Mouse (Mus musculus) olfactory bulb, adult 2 months (tissue): ENCODE data around the gene Ppfibp1. TPM values are rescaled to one million over a fixed set of nuclear protein-coding genes. Genes with fewer than 3 reads are reported as not detected.

ENCODE experiments used
- H3K27ac ChIP-seq: fragments of 200-500 bp; 2 replicates; pipeline ENCODE4 v1.5.1; 2012; ENCODE audit warnings: low read depth, low read length; ENCODE audit not compliant: insufficient read depth
- H3K4me1 ChIP-seq: fragments of 200-500 bp; 2 replicates; pipeline ENCODE4 v1.6.1; 2012; ENCODE audit warnings: low read length; ENCODE audit not compliant: control insufficient read depth, insufficient read depth
- H3K4me3 ChIP-seq: fragments of 200-500 bp; 2 replicates; pipeline ENCODE4 v1.5.1; 2012; ENCODE audit warnings: mild to moderate bottlenecking, low read depth, low read length, moderate library complexity; ENCODE audit not compliant: insufficient read depth
- CTCF ChIP-seq: fragments of 200-500 bp; IDR thresholded peaks from 2 replicates; pipeline ENCODE4 v1.5.1; 2012; ENCODE audit warnings: low read depth, mild to moderate bottlenecking, low read length, moderate library complexity; ENCODE audit not compliant: insufficient read depth
- POLR2A ChIP-seq: fragments of 200-500 bp; IDR thresholded peaks from 2 replicates; pipeline ENCODE4 v1.6.1; 2012; ENCODE audit warnings: mild to moderate bottlenecking, low read depth, low read length, moderate library complexity; ENCODE audit not compliant: insufficient read depth
- WGBS: fragments of 180-500 bp; shearing (Covaris S2); methylation state at CpG from one replicate; pipeline ENCODE4 v1.1.7; 2018; 5-methylcytosine and 5-hydroxymethylcytosine counted together
- polyA plus RNA-seq: library from polyadenylated mRNA; stranded (reverse); fragments of >200 nt; gene quantifications from 2 replicates; pipeline ENCODE4 v1.2.4, GENCODE M21; 2012; ENCODE audit warnings: low replicate concordance; ENCODE audit not compliant: missing spikeins, insufficient read depth, insufficient read length

Gene Ppfibp1
- polyA plus RNA-seq, 1 experiment = not detected

GRCm38 (mm10) chr6:146893890-146894289 is 5.6 kb downstream of the Ppfibp1 start:
- TF ChIP-seq POLR2A (no peak), CTCF (no peak)
- H3K4me1 ChIP-seq = peaks cover 9% of the 10 kb centered on the region; the same call in 1 of the 2 replicates
- H3K27ac ChIP-seq = no peak overlapping the region
- WGBS = 38% methylated on average over 2 of the region's 2 CpGs
- H3K4me3 ChIP-seq = no peak overlapping the region

GRCm38 (mm10) chr6:146898709-146899108 is 10.4 kb downstream of the Ppfibp1 start:
- Histone ChIP-seq H3K27ac (no peak overlapping the region), H3K4me3 (no peak overlapping the region), H3K4me1 (0 out of 2 replicates have a peak, but pooled peaks cover 6% of the 10 kb centered on the region)
- no peak for TF ChIP-seq CTCF
- no peak for TF ChIP-seq POLR2A
- WGBS = 89% methylated on average over 6 of the region's 6 CpGs

DNA sequence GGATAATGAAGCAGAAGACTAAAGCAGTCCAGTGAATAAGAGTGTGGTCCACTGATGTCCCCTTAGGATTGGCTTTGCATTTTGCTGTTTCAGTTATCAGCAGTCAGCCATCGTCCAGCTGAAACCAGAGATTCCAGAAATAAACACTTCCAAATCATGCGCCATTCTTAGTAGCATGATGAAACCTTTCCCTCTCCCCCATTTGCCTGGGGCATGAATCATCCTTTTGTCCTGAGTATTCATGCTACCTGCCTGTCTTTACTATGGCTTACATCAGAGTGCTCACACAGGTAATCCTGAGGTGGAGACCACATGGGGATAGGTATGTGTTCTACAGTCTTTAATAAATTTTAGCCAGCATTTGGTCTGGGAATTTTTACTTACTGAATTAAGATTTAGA is 11.4 kb downstream of the Ppfibp1 start:
- TF ChIP-seq POLR2A (no peak), CTCF (no peak)
- no peak overlapping the region for H3K4me3 ChIP-seq
- 0 out of 2 replicates have a peak, but pooled peaks cover 6% of the 10 kb centered on the region for H3K4me1 ChIP-seq
- H3K27ac ChIP-seq = no peak overlapping the region
- WGBS = 76% methylated on average over 2 of the region's 2 CpGs

DNA sequence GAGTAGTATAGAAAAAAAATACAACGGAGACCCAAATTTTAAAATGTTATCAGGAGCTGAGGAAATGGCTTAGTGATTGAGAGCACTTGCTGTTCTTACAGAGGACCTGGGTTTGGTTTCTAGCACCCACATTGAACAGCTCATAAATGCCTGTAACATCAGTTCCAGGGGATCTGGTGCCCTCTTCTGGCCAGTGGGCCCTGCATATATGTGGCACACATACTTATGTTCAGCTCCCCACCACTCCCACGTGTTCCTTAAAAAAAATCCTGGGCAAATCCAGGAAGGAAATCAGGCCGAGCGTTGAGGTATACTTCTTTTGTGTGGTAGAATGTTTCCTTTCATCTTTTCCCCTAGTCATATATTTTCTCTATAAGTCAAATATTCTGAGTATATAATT is 13.6 kb downstream of the Ppfibp1 start:
- no peak overlapping the region for H3K4me3 ChIP-seq
- no peak overlapping the region for H3K27ac ChIP-seq
- TF ChIP-seq CTCF = no peak
- no peak for TF ChIP-seq POLR2A
- H3K4me1 ChIP-seq = 0 out of 2 replicates have a peak, but pooled peaks cover 6% of the 10 kb centered on the region
- WGBS = 89% methylated on average over 4 of the region's 4 CpGs

DNA sequence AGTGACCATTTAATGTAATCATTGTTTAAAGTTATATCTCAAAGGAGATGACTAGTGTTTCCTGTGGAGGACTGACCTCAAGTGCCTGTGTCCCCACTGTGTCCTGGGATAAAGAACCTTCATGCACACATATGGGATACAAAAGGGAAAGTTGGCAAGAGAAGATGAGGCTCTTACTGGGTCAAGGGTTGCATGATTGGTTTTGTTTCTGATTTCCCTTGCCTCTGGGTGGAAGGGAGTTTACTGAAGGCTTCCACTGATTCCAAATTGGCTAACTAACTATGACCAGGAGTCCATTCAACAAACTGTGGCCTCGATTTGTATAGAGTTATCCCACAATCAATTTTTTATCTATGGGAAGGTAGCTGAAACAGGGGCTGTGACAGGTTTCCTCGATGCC is 15.3 kb downstream of the Ppfibp1 start:
- WGBS = 88% methylated on average over 2 of the region's 2 CpGs
- Histone ChIP-seq H3K4me1 (0 out of 2 replicates have a peak, but pooled peaks cover 2% of the 10 kb centered on the region), H3K27ac (no peak overlapping the region), H3K4me3 (no peak overlapping the region)
- no peak for TF ChIP-seq POLR2A
- TF ChIP-seq CTCF = no peak

- Histone ChIP-seq H3K27ac (no peak overlapping the region), H3K4me3 (no peak overlapping the region), H3K4me1 (0 out of 2 replicates have a peak, but pooled peaks cover 2% of the 10 kb centered on the region)
- TF ChIP-seq CTCF (no peak), POLR2A (no peak)
- WGBS = 85% methylated on average over 3 of the region's 3 CpGs
These were observed 16.4 kb downstream of the Ppfibp1 start for GRCm38 (mm10) chr6:146904707-146905106.

- TF ChIP-seq POLR2A = no peak
- no peak for TF ChIP-seq CTCF
- WGBS = 86% methylated on average over 3 of the region's 3 CpGs
- Histone ChIP-seq H3K4me1 (peaks cover 5% of the 10 kb centered on the region), H3K27ac (no peak overlapping the region), H3K4me3 (no peak overlapping the region)
These were observed 17.9 kb downstream of the Ppfibp1 start for GRCm38 (mm10) chr6:146906000-146906786.

DNA sequence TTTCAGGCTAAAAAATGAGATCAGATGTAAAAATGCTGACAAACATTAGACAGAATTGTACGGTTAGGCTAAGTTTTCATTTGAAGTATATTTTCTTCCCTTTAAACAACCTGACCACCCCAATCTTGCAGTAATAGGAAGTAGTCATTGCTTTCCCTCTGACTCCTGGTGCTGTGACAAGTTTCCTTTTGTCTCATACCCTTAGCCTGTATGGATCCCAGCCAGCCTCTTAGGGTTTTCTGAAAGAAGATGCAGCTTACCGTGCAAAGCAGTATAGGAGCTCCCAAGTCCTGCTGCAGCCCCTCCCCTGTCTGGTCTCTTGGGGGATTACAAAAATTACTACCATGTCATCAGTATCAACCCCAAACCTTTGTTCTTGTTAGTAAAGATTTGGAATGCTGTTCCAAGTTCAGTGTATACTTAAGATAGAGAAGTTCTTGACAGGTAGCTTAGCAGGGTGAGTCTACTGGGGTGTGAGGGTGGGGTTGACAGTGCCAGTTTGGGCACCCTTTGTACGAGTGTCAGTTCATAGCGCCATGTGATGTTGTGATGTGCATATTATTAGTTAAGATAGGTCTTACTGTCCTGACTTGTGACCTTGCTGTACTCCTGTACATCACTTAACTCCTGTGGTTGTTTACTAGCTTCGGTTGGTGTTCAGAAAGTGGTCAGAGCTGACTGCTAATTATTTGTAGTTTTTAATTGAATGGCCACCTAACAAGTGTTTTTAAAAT is 18.9 kb downstream of the Ppfibp1 start:
- Histone ChIP-seq H3K27ac (no peak overlapping the region), H3K4me3 (no peak overlapping the region), H3K4me1 (peaks cover 4% of the 10 kb centered on the region)
- TF ChIP-seq CTCF (no peak), POLR2A (no peak)
- WGBS = 73% methylated on average over 5 of the region's 5 CpGs

DNA sequence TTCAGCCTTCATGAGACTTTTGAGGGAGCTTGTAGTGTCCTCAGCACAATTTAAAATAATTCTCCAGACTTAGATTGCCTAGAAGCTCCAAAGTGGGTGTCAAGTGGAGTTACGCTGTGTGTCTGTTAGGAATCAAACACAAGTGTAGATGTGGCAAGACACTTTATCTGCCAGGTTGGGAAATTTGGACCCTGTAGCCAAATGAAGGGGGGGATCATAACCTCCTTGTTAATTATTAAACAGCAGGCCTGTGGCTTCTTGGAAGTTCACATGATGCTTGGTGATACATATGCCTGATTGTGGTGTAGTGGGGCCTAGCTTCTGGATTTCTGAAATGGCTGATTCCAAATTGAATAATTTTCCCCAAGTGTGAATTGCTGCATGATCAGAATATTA is 19.5 kb downstream of the Ppfibp1 start:
- no peak overlapping the region for H3K4me3 ChIP-seq
- 95% methylated on average over 1 of the region's 1 CpGs for WGBS
- peaks cover 4% of the 10 kb centered on the region for H3K4me1 ChIP-seq
- no peak overlapping the region for H3K27ac ChIP-seq
- TF ChIP-seq POLR2A (no peak), CTCF (no peak)
